Mouse (Mus musculus): ENCODE data around the gene Gpr153. TPM values are rescaled to one million over a fixed set of nuclear protein-coding genes. Genes with fewer than 3 reads are reported as not detected.

Gene Gpr153
- polyA plus RNA-seq, 1 experiment = 0.11 TPM

- no peak for TF ChIP-seq GATA1 (IDR thresholded peaks at IDR 0.05; ENCODE audit: low read length)
Measured at GRCm38 (mm10) chr4:152294188-152294929, 20.3 kb downstream of the Gpr153 start.

DNA sequence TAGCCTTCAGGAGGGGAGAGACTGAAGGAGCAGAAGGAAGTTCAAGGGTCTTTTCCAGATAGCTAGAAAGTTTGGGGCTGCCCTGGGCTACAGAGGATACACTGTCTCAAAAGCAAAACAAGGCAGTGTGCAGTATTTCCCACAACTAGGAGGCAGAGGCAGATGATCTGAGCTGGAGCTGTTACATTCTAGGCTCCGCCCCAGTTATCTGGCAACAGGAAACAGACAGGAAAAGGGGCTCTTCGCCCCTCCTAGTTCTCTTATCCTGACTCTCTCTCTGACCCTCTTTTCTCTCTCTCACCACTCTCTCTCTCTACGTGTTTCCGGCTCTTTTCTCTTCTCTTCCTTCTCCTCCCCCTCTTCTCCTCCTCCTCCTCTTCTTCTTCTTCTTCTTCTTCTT, 21.9 kb downstream of the Gpr153 start:
- no peak for TF ChIP-seq GATA1 (IDR thresholded peaks at IDR 0.05; ENCODE audit: low read length)

DNA sequence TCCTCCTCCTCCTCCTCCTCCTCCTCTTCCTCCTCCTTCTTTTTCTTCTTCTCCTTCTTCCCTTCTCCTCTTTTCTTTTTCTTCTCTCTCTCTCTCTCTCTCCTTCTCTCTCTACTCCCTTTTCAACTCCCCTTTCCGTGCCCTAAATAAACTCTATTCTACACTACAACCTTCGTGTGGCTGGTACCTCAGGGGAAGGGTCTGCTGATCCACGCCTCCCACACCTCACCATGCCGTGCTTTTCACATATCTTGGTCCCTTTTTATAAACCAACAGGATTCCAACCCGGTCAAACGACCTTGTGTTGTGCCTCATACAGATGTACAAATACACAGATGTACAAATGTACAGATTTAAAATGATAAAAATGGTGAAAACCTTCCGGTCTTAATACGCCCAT, 22.3 kb downstream of the Gpr153 start:
- TF ChIP-seq GATA1 (IDR thresholded peaks at IDR 0.05; ENCODE audit: low read length) = no peak

DNA sequence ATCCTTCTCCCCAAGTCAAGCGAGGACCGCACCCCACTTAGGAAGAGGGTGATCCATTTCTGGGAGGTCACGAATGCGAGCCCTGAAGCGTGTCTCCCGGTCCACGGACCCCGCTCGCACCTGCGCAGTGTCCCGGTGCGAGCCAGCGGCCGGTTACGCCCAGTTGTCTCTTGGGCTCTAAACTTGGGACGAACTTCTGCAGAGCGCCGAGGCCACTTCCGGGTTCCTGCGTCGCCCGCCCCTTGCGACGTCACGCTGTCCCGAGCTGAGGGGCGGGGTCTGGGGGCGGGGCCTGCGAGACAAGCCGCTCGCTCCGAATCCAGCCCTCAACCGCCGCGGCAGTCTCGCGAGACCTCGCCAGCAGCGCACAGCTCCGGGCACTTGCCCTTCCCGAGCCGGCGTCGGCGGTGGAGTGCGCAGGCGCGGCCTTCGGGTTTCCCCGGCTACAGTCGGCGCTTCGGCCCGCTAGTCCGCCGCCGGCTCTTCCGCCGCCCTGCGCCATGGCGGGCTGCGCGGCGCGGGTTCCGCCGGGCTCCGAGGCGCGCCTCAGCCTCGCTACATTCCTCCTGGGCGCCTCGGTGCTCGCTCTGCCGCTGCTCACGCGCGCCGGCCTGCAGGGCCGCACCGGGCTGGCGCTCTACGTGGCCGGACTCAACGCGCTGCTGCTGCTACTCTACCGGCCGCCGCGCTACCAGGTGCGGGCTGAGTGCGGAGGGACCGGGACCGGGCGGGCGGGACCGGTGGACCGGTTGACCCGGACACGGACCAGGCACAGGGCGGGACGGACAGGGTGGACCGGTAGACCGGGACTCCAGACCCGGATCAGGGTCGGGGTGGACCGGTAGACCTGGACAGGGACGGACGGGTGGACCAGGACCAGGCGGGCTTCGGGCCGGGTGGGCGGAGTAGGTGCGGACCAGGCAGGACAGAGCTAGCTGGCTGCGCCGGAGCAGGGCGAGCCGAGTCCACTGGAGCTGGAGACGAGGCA, 23.1 kb downstream of the Gpr153 start, which contains the start of gene Icmt:
TSS of gene Icmt (plus strand) at position 354 of the 988 bp plus-strand sequence.
- TF ChIP-seq GATA1 (IDR thresholded peaks at IDR 0.05; ENCODE audit: low read length) = no peak

DNA sequence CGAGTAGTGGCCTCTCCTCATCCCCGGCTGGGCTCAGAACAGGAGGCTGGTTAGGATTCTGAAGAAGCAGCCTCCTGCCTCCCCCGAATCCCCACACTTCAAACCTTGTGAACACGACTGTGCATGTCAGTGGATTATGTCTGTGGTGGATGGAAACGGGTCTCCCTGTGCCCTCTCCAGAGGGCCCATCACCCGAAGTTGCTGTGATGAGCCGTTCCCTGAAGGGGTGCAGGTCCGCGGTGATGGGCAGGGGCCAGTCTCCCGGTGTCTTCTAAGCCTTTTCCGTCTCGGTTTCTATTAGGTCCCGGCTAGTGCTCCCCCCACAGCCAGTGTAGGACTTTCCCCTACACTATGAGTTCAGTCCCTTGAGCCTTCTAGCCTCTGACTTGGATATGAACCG, 24.8 kb downstream of the Gpr153 start:
- TF ChIP-seq GATA1 (IDR thresholded peaks at IDR 0.05; ENCODE audit: low read length) = no peak

DNA sequence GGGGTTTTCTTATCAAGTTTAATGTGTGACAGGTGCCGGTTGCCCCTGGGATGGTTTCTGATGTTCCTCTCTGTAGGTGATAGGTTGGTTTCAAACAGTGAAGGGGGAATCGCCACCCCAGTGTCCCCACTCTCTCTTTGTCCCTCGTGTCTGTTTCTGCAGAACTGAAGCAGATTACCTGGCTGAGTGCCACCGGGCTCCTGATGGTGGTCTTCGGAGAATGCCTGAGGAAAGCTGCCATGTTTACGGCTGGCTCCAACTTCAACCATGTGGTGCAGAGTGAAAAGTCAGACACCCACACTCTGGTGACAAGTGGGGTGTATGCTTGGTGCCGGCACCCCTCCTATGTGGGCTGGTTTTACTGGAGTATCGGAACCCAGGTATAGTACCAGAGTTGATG, 26.3 kb downstream of the Gpr153 start:
- no peak for TF ChIP-seq GATA1 (IDR thresholded peaks at IDR 0.05; ENCODE audit: low read length)

DNA sequence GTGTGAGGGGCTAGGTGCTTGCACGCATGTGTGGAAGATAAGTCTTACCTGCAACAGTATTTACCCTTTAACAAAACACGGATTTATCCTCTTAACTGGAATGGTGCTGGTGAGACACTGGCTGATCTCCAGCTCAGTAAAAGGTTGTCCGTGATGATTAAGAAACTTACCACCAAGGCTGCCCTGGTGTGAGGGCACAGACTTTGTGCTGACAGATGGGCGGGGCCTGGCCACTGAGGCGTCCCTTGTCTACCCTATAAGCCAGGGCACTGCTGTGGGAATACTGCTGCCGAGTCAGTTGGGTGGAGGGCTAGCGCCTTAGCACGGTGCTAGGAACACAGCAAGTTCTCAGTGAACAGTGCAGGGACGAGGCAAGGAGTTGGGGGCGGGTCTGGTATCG, 28.0 kb downstream of the Gpr153 start:
- TF ChIP-seq GATA1 (IDR thresholded peaks at IDR 0.05; ENCODE audit: low read length) = no peak

DNA sequence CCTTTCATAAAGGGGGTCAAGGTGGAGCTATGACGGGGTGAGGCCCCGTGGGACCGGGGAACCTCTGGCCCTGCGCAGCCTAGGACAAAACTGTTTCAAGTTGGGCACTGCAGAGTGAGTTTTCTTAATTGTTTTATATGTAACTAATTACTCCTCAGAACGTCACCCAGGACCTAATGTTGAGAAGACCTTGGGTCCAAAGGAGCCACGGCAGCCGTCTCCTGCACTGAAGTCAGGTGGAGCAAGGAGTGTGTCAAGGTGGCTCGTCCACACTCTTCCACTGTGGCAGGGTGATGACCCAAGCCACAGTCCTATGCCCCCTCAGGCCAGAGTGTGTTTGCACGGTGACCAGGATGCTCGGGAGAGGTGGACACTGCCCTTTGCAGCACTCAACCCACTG, 29.1 kb downstream of the Gpr153 start:
- no peak for TF ChIP-seq GATA1 (IDR thresholded peaks at IDR 0.05; ENCODE audit: low read length)

DNA sequence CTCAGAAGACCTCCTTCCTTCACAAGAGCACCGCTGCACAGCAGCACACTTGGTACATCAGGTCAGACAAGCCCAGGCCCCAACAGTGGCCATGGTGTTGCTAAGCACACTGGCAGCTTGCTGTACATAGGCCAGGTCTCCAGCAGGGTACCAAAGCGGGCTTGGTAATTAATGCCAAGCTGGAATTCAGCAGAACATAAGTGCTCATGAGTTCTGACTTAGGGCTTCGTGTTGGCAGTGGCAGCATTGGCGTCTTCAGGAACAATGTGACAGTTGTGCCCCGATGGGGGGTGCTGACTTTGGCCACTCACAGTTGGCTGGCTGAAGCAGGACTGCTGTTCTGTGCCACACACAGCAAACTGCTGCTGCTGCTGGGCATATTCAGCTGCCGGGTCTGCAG, 30.7 kb downstream of the Gpr153 start:
- TF ChIP-seq GATA1 (IDR thresholded peaks at IDR 0.05; ENCODE audit: low read length) = no peak

DNA sequence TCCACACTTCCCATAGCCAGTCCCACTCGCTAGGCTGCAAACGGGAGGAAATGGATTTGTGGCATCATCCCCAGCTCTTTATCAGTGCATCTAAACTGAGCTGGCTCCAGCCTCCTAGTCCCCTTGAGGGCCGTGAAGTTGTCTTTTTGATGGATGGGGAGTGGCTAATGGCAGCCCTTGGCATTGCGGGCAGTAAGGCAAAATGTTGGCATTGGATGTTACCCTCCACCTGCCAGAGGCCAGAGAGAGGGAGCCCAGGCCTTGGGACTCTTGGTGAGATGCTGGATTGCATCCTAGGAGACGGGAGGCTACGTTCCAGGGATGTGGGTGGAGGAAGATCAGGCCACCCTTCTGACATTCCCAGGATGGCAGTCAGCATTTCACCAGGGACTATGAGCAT, 32.0 kb downstream of the Gpr153 start:
- TF ChIP-seq GATA1 (IDR thresholded peaks at IDR 0.05; ENCODE audit: low read length) = no peak

- no peak for TF ChIP-seq GATA1 (IDR thresholded peaks at IDR 0.05; ENCODE audit: low read length)
Measured at GRCm38 (mm10) chr4:152307542-152307941, 33.5 kb downstream of the Gpr153 start.

DNA sequence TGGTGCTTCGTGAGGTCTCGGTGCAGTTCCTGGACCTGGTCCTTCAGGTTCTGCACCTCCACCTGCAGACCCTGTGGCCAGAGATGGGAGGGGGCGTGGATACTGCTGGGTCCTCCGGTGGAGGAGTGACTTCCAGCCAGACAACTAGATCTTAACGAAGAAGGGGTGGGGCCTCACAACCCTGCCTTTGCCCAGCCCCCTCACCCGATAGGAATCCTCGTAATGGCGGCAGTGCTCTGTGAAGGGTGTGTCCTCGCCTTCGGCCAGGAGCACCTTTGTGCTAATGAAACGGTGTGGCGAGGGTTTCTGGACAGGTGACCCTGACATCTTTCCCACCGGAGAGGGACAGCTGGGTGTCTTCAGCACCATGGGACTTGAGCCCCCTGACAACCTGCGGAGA, 38.2 kb downstream of the Gpr153 start:
- TF ChIP-seq GATA1 (IDR thresholded peaks at IDR 0.05; ENCODE audit: low read length) = no peak

- no peak for TF ChIP-seq GATA1 (IDR thresholded peaks at IDR 0.05; ENCODE audit: low read length)
Measured at GRCm38 (mm10) chr4:152313211-152313632, 39.2 kb downstream of the Gpr153 start.

- no peak for TF ChIP-seq GATA1 (IDR thresholded peaks at IDR 0.05; ENCODE audit: low read length)
Measured at GRCm38 (mm10) chr4:152313934-152314333, 39.9 kb downstream of the Gpr153 start.

- TF ChIP-seq GATA1 (IDR thresholded peaks at IDR 0.05; ENCODE audit: low read length) = no peak
Measured at GRCm38 (mm10) chr4:152315498-152316213, 41.6 kb downstream of the Gpr153 start.

DNA sequence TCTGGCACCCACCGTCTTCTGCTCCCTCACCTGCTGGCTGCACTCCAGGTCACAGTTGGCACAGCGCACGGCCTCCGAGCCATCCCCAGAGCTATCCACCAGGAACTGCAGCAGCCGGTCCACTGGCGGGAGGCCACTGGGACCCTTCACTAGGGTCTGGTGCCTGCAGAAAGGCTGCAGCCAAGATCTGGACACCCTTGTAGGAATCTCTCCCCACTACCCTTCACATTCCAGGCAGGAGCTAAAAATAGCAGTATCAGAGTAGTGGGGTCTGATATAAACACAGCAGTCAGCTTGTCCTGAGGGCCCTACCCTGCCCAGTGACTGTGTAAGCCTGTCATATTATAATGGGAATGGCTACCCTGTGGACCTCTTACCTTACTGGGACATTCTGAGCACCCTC, 43.6 kb downstream of the Gpr153 start:
- TF ChIP-seq GATA1 (IDR thresholded peaks at IDR 0.05; ENCODE audit: low read length) = no peak
